Mouse (Mus musculus) right cerebral cortex, postnatal 10 days (tissue): Measurements from ENCODE around the gene Atp2b2.

Source experiments
- DNase-seq, 2 experiments: peaks; one replicate each; pipeline ENCODE4 v3.0.0; 2021; ENCODE audit warnings: low spot score in 2 of 2

Atp2b2 gene

DNA sequence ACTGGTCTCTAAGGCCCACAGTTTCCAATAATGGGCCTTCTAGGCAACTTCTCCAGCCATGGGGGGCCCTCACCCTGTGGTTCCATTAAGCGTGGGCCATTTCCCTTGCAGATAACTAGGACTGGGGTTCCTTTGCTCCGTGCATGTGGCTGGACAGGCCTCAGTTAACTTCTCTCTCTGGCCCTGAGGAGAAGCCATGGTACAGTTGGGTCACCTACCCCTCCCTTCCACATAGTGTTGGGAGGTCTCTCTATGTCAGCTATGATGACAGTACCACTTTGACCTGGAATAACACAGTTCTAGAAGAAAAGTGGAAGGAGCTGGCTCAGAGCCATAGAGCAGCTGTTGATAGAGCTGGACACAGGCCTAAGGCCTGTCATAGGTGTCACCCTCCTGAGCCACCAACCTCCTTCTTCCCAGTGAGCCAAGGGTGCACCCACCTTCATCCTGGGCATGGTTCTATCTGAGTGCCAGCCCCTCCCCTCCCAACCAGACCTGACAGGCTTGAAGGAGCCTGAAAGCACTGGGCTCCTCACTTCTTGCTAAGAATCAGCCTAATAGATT lies 185.0 kb downstream of the Atp2b2 start:
- no peak for DNase-seq

DNA sequence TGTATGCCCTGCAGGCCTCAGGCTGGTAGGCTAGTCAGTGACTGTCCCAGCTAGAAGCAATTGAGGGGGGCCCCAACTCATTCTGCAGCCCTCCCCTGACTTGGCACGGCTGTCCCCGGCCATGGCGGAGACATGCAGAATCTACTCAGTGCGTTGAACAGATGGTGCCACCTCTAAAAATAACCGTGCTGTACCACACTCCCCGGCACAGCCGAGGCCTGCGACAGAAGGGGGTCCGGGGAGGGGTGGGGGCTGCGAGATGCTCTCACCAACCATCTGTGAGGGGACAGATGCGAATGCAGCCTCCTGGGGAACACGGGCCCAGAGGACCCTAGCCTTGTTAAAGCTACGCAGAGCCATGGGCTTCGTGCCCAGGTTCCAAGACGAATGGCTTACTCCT lies 185.6 kb downstream of the Atp2b2 start:
- peak; percentile 91 to 95 for DNase-seq

DNA sequence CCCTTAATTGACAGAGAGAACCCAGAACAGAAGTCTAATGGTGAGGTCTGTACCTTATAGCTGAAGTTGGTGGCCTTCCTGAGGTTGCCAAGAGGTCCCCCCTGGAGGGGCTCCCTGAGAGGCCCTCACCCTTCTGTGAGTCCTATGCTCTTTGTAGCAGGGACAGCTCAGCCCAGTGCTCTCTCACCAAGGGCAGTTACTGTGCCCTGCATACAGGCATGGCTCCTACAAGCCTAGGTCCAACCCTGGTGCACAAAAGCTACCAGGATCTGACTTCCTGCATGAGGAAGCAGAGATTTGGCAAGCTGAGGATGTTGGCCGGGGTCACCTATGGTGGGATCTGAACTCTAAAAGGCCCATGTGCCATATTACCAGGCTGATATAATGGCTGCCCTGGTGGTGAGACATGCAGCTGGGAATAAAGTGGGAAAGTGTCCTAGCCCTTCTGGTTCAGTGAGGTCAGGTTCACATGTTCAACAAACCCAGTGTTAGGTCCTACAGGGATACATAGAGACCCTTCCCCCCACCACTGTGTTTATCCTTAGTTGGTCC lies 186.2 kb downstream of the Atp2b2 start:
- DNase-seq, result no peak

DNA sequence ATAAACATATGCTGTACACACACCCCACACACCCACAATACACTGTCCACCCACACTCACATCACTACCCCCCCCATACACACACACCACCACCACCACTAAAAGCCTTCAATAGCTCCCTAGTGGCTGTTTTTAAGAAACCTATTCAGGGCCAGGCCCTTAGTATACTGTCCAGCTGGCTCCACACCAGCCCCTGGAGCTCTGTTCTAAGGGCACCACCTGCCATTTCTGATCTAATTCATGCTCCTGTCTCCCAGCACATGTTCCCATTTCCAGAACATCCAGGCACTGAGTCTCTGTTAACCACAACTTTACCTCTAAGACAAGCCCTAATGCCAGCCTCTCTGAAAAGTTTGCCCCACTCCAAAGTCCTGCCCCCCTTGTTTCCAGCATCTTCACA lies 186.8 kb downstream of the Atp2b2 start:
- DNase-seq, result no peak

DNA sequence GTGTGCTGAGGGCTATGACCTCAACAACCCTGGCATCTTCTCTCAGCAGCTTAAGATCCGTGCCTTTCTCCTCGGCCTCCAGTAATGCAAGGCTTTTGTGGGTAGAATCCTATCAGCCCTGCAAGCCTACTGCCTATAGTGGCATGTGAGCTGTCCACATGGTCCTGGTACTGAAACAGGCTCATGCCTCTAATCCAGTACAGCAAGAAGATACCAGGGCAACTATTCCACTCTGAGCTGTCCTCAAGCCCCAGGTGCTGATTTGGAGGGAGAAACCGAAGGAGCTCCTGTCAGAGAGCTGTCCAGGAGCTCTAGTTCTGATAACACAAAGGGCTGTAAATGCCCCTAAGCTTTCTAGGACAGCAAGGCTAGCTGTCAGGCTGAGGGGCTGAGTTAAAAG lies 190.1 kb downstream of the Atp2b2 start:
- DNase-seq, result peak; percentile 68 to 76

DNA sequence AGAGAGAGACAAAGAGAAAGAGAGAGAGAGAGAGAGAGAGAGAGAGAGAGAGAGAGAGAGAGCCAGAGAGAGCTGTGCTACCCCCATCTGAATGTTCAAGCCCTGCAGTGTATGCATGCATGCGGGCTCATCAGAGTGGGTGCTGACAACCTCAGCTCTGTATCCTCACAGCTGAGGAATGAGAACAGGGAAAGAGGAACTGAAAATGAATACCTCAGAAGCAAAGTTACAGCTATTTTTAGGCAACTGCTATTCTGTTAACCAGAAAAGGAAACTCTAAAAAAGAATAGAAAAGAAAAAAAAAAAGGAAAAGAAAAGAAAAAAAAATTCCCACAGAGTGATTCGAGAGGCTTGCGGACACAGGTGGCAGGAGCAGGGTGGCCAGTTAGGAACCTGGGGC lies 192.6 kb downstream of the Atp2b2 start:
- DNase-seq, result peak in 1 of 2 experiments; percentile 78

DNA sequence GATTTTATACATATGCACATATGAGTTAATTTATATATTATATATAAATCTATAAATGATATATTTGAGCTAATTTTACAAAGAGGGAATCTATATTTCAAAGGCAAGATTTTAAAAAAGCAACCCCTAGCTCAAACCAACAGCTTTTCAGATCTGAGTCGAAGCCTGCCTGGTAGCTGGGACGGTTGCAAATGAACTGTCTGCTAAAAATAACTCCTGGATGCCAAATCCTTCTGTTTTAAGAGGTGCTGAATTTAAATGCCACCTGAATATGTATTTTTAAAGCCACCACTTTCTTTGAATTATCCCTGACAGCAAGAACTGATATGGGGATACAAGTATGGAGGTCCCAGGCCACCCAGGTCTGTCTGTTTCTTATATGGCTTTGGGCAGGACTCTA lies 193.8 kb downstream of the Atp2b2 start:
- DNase-seq, result peak in 1 of 2 experiments; percentile 68

DNA sequence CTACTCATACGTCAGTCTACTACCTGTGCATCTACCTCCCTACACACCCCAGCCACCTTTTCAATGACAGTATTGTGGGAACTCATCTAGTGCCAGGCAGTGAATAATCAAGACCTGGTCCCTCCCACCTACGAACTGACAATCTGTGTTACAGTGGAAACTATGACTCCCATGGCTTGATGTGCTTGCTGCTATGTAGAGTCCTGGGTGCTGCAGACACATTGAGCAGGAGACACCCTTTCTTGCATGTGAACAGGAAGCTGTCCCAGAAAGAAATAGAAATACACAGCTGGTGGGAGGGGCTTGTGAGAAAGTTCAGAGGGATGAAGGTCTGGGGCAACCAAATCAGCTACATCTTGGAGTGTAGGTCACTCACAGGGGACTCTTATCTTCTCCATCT lies 195.3 kb downstream of the Atp2b2 start:
- no peak for DNase-seq

DNA sequence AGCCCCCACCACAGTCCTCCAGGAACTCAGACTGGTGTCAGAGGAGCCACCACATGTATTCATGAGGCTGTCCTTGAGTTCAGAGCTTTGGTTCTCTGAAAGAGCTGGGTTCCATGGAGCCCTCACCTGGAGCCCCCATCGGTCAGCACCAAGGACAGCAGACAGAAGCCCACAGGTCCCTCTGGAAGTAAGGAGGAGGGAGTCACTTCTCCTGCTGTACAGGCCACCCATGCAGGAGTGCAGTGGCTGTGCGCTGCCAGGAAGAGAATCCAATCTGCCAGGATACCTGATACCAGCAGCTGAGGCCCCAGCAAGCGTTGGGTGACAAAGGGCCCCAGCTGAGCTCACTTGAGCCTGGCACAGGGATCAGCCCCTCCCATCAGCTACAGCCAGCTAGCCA lies 199.2 kb downstream of the Atp2b2 start:
- DNase-seq, result no peak

DNA sequence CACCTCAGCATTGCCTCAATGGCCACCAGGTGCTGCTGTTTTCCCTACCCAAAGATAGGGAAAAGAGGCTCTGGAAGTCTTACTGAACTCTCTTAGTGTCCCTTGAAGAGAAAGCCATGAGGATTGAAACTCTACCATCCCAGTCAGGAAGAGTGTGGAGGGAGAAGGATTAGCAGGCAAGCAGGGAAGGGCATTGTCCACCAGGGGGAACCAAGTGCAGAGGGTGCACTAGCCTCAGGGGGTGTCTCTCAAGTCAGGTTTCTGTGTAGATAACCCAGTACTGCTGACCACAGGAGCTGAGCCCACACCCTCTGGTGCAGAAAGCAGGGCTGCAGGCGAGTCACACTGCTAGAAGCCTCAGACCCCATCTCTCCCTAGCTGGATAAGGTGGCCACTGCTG lies 203.9 kb downstream of the Atp2b2 start:
- no peak for DNase-seq

DNA sequence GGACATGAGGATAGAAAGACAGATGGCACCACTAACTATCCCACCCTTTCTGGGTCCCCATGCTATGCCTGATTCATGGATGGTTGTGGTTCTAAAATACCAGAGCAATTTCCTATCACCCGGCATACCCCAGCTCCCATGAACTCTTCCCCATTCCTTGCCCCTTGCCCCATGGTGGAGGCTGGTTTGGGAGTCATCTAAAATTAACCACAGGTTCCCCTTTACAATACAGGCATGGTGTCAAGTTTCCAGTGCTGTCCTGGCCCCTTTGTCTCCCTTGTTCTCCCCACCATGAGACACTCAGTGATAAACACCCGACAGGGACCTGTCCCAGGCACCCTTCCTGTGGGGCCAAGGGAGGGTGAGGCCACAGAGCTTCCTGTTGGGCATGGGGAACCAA lies 204.7 kb downstream of the Atp2b2 start:
- DNase-seq, result no peak

DNA sequence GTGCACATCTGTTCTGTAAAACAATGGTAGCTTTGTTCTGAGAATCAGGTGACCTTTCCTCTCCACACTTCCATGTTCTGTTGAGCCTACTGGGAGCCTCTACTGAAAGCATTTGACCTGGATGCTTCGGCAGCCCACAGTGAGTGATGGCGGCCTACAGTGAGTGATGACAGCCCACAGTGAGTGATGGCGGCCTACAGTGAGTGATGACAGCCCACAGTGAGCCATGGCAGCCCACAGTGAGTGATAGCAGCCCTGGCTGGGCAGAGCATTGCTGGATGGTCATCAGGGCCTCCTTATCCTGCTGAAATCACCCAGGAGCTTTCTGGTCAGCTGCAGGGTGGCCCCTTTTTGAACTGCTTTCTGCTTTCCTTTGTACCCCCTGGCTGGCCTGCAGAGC lies 205.9 kb downstream of the Atp2b2 start:
- DNase-seq, result no peak

DNA sequence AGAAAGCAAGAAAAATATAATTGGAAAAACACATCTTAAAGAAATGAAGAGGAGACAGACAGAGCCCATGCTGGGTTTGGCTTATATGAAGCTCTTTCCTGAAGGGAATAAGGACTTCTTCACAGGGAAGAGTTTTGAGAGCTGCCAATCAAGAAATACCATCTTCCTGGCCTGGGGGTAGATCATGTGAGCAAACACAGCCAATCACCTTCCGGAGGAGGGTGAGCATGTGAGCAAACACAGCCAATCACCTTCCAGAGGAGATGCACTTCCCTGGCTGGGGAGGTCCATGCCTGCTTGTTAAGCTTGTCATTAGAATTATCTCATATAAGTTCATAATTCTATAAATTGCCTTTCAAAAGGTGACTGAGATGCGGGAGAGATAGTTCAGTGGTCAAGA lies 211.9 kb downstream of the Atp2b2 start:
- no peak for DNase-seq

DNA sequence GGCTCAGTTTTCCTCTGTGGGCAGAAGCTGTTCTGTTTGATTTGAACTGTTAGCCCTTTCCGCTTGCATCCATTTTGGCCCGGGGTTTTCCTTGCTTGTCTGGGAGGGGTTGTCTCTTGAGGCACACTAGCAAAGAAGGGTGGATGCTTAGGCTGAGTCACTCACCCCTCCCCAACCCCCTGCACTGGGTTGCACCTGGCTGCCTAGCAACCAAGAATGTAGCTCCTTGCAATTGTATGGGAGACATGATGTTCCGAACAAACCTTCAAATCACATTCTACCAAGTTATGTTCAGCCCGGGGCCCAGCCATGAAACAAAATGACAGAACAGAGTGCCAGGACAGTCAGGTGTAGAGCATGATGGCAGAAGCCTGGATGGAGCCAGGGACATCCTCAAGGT lies 215.1 kb downstream of the Atp2b2 start:
- peak; percentile 58 to 62 for DNase-seq

DNA sequence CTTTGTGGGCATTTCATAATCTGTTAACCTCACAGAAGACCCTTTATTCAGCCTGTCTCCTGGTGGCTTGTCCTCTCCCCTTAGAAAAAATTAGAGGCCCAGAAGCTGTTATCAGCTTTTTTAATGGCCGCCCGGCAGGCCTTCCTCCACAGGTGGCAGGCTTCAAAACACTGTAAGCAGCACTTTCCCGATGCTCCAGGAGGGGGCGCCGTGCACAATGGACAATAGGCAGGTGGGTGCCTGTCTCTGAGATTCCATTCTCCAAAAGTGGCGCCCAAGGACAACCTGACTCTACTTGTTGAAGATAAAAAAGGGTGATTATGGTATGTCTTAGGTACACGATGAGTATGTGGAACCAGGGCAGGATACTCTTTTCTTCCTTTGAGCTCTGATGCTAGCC lies 220.0 kb downstream of the Atp2b2 start:
- peak; percentile 64 to 77 for DNase-seq

DNA sequence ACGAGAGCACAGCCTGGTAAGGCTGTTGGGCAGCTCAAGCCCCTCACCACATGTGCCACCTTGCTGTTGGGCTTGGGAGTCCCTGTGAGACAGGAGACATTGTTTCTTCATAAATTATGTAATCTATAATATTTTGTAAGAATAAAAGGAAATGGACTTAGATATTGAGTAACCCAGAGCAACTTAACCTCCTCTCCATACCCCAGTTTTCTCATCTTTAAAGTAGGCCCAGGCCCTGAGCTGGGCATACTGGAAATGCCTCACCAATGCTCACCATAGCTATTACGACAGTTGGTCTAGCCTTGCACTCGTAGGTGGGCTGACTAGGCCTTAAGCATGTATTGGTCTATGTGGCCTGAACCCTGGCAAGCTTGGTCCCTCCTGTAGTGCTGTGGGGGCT lies 225.7 kb downstream of the Atp2b2 start:
- no peak for DNase-seq

DNA sequence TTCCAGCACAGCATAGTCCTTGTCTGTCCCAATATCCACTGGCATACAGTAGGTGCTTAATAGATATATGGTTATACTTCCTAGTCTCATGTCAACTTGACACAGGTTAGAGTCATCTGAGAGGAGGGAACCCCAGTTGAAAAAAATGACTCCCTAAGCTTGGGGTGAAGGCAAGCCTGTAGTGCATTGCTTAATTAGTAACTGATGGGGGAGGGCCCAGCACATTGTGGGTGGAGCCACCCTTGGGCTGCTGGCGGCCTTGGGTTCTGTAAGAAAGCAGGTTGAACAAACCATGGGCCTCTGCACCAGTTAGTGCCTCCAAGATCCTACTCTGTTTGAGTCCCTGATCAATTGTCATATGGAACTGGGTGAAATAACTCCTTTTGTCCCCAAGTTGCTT lies 231.0 kb downstream of the Atp2b2 start:
- no peak for DNase-seq

DNA sequence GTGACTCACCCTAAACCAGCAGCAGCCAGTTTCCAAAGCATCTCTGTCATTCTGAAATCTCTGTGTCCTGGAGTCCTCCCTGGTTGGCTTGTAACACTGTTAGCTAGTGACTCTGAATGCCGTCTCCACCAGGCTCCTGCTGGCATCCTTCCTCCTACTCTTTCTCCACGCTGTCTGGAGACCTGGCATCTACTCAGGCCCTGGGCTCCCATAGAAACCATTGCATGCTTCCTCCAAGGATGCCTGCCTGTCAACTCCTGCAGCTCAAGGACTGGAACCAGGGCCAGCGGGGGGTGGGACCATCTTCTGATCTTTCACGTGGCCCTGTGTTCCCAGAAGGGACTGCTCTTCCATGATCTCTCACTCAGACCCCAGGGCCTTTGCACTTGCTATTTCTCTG lies 231.7 kb downstream of the Atp2b2 start:
- peak; percentile 77 to 85 for DNase-seq

DNA sequence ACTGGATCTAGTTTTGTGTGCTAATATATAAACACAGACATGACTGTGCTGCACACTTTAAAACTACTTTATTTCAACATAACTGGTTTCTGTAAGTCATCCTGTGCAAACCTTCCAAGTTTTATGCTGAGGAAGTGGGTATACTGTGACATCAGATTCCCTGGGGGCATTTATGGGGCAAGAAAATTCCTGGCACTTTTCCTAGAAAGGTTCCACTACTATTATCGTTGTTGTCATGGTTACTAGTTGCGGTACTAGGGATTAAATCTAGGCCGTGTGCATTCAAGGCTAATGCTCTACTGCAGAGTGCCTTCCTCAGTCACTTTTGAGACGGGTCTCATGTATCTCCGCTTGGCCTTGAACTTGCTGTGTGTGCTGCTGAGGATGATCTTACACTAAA lies 236.2 kb downstream of the Atp2b2 start:
- no peak for DNase-seq

DNA sequence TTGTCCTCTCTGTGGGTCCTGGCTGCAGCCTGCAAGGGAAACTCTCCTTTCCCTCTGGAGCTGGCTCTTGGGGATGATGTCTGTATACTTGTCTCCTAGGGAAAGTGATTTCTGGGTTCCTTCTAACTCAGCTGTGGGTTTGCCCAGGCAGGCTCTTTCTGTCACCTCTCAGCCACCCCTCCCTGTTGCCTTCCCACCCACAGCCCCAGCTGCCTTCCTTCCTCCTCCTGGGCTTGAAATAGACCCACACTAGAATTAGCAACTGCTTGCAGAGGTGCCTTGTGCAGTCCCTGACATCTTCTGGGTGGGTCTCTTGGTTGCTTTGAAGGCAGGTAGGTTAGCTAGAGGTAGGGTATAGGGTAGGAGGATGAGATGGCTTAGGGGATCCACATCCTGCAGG lies 241.2 kb downstream of the Atp2b2 start:
- peak; percentile 79 to 86 for DNase-seq

DNA sequence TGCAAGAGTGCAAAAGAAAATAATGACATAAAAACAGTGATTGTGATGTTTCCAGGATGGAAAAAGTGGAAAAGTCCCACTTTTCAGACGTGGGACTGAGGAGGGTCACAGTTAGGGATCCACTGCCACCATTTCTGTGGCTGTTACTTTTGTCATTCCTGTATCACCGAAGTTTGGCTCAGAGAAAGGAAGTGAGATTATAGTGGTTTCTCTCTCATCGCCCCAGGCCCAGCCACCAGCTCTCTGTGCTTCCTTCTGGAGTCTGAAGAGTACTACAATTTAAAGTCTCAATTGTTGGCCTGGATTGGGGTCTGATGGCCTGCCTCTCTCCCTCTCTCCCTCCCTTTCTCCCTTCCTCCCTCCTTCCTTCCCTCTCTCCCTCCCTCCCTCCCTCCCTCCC lies 242.5 kb downstream of the Atp2b2 start:
- no peak for DNase-seq

DNA sequence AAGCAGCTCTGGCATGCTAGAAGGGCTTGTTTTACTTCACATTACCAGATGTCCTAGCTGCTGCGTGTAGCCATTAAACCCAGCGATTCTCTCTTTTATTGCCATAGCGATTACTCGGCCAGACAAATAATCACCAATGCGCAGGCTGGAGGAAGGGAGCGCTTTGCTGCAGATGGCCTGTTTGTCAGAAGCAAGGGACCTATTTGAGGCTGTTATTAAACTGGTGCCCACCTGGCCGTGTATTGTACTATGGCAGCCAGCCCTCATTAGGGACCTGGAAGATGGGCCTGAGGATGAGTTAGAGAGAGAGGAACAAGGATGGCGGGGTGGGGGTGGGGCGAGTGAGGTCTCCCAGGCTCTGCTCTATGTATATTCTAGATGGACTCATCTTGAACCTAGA lies 243.1 kb downstream of the Atp2b2 start:
- no peak for DNase-seq

DNA sequence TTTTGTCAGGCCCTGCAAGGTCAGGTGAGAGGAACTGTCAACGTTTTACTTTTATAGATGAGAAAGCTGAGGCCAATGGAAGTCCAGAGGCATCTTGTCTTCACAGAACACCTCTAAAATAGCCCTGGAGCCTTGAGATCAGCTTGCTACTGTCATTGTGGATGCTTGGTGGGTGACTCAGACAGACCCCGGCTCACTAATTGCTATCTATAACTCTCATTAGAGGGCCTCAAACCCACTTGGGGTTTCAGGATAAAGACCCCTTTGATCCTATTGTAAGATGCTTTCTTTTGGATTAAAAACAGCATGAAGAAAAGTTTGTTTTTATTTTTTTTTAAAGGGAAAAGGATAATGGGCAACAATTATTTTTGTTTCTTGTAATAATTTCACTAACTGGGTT lies 243.5 kb downstream of the Atp2b2 start:
- no peak for DNase-seq

DNA sequence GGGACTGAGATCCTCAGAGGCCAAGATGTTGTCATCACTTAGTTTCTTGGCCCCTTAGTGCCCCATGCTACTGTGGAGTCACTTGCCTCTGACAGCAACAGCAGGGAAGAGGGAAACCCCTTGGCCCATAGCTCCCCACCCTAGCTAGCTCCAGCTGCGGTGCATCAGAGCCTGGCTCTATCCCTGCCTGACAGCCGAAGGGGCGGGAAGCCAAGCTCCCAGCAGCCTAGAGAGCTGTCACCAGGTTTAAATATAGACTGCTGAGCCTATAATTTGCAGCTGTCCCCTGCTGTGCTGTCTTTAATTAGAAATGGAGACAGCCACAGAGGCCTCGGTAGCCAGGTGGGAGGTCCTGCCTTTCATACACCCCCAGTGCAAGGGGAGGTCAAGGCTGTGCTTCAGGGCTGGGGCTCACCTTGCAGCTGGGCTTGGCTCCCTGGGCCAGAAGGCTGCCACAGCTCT lies 247.1 kb downstream of the Atp2b2 start:
- DNase-seq, result peak; percentile 79 to 85
